Mouse (Mus musculus): Measurements from ENCODE around the gene Abi3. TPM values are rescaled to one million over a fixed set of nuclear protein-coding genes. Genes with fewer than 3 reads are reported as not detected.

Gene Abi3
- polyA plus RNA-seq, 1 experiment from 2014 or later: 181 TPM

- peak; percentile 45 for DNase-seq (ENCODE audit: low spot score)
Observed at GRCm38 (mm10) chr11:95838999-95839868, 3.0 kb downstream of the Abi3 start.

- no peak for DNase-seq (ENCODE audit: low spot score)
Observed at GRCm38 (mm10) chr11:95838598-95838997, 3.7 kb downstream of the Abi3 start.

GRCm38 (mm10) chr11:95837059-95837458 is 5.2 kb downstream of the Abi3 start, which contains the start of gene Gngt2:
TSS of gene Gngt2 (plus strand) at chr11:95837216.
- DNase-seq (ENCODE audit: low spot score): no peak

DNA sequence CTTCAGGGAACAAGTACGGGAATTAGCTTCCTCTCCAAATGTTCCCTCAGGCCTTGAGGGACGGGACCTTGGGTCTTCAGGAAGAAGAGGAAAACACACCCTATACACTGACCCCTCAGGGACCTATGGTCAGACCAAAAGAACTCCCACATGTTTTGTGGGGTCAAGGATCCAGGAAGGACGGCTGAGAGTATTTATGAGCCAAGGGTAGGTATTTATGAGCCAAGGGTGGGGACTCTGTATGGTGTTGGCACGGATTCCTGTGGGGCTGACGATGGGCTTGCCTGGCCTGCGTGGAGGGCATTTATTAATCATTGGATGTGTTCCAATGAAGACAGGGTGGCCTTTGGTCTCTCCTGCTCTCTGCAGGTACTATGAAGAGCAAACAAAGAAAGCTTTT is 5.8 kb downstream of the Abi3 start:
- DNase-seq (ENCODE audit: low spot score): no peak

DNA sequence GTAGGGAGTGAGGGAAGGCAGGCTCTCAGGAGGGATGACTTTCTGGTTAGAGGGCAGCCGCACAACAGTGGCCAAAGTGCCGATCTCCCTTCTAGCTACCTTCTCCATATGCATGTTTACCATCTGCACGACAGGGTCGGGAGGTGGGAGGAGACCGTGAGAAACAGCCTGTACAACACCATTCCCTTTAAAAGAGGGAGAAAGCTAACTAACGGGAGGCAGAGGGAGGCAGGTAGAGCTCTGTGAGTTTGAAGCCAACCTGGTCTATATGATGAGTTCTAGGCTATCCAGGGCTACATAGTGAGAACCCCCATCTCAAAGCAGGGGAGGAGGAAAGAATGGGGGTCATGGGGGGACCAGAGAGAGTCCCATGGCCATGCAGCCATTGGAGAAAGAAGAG is 6.4 kb downstream of the Abi3 start:
- DNase-seq (ENCODE audit: low spot score): no peak

- peak; percentile 82 for DNase-seq (ENCODE audit: low spot score)
Observed at GRCm38 (mm10) chr11:95834742-95835710, 7.2 kb downstream of the Abi3 start.

GRCm38 (mm10) chr11:95834143-95834667 is 8.1 kb downstream of the Abi3 start:
- peak; percentile 98 for DNase-seq (ENCODE audit: low spot score)

DNA sequence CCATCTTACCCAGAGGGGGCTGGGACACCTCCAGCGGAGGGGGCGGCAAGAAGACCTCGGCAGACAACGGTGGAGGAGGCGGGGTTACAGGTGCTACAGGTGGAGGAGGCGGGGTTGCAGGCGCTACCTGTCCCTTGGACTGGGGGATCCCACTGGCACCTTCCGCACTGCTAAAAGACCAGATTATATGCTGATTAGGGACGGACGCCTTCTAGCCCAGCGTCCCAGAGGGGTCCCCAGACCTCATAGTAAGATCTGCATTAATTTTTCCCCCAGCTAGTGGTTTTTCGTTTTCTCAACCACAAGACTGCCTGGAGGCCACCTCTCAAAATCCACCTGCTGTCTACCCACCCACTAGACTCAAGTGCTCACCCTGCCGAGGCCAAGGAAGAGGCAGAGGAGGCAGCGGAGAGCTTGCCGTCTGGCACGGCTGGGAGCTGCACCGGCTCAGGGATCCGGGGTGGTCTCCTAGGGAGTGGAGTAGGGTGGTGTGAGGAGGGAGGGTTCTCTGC is 8.6 kb downstream of the Abi3 start:
- DNase-seq (ENCODE audit: low spot score): peak; percentile 64

- peak; percentile 79 for DNase-seq (ENCODE audit: low spot score)
Observed at GRCm38 (mm10) chr11:95833006-95833570, 9.2 kb downstream of the Abi3 start.

DNA sequence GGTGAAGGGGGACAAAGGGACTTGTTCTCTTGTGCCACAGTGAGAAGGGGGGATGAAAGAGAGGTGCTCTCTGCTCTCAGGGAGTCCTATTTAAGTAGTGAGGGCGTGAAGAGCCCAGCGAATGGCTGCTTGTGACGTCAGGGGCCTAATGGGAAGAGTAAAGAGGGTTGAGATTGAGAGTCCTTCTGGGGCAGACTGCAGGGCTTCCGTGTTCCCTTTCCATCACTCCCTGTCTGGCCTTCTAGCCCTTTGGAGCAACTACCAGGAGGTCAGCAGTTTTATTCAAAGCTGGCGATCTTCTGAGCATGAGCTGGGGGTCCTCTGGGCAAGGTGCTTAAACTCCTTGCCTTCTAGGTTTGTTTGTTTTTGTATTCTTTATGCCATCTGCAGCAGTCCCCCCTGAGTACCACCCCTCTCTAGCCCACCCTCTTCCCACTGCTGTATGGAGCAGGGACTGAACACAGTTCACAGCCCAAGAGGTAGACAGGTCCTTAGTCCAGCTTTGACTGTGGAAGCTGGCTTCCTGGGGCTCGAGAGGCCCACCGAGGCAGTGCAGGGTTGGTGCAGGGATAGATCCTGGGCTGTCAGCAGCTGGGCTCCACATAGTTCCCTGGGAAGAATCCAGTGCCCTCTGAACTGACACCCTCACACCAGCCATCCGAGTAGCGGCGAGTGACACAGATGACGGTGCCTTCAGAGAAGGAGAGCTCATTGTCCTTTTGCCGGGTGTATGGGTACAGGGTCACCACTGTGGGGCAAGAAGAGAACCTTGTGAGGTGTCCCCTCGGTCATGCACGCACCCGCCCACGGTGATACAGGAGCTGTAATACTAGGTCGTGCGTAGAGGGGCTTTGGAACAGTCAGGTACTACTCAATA is 9.9 kb downstream of the Abi3 start:
- DNase-seq (ENCODE audit: low spot score): no peak

DNA sequence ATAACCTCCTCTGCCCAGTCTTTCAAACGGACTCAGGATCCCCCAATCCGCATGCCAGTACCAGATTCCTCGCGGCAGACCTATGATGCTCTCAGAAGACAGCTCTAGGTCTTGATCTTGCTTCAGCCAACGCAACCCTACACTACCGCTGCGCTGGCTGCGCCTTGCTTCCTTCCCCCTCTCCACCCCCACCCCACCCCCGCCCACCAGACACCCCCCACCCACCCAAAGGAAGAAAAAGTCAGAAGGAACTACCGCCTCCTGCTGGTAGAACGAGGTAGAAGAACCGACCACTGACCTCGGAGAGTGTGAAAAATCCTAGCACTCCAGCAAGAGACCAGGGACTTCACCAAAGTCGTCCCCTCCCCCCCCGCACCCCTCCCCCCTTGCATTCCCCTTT is 10.6 kb downstream of the Abi3 start:
- peak; percentile 49 for DNase-seq (ENCODE audit: low spot score)

DNA sequence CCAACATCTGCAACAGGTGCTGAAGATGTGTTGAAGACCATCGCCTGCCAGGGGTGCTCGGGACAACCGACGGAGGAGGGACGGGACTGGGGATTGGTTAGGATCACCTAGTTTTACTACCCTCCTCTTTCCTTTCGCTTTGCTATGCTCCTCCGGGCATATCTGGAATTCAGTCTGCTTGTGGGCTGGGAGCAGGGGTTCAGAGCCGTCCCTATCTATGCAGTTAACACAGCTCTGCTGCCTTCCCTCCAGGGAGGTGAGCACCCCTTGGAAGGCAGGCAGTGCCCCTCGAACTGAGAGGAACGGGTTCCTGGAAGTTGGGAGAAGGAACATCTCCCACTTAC is 11.0 kb downstream of the Abi3 start:
- no peak for DNase-seq (ENCODE audit: low spot score)

DNA sequence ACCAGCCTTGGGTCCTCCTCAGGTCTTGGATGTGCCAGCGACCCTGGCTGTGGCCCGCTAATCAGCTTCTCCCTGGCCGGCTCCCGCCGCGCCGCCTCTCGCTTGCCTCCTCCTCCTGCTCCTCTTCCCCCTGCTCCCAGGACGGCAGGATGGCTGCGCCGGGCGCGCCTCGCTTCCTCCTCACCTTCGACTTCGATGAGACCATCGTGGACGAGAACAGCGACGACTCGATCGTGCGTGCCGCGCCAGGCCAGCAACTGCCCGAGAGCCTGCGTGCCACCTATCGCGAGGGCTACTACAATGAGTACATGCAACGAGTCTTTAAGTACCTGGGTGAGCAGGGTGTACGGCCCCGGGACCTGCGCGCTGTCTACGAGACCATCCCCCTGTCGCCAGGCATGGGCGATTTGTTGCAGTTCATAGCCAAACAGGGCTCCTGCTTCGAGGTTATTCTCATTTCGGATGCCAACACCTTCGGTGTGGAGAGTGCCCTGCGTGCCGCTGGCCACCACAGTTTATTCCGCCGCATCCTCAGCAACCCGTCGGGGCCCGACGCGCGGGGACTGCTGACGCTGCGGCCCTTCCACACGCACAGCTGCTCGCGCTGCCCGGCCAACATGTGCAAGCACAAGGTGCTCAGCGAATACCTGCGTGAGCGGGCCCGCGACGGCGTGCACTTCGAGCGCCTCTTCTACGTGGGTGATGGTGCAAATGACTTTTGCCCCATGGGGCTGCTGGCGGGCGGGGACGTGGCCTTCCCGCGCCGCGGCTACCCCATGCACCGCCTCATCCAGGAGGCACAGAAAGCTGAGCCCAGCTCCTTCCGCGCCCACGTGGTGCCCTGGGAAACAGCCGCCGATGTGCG is 11.6 kb downstream of the Abi3 start:
- DNase-seq (ENCODE audit: low spot score): peak; percentile 67

DNA sequence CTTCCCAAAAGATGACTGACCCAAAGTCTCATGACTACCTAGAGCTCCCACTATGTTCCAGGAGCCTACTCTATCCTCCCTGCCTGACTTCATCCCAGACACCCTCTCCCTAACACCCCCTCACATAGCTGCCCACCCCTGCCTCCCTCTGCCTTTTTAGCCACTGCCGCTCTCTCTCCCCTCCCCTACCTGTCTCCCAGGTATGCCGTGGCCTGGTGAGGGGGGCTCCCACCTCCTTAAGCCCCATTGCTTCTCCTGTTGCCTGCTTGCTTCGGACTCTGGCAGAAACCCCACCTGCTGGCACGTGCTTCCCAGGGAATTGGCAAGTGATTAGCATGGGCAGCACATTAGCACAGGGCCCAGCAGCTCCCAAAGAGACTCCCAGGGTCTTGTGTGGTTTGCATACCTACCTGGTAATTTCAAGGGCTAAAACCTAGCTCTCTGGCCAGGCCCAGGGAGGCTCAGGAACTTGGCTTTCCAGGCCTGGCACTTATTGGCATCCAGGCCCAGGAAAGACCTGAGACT is 12.7 kb downstream of the Abi3 start:
- peak; percentile 18 for DNase-seq (ENCODE audit: low spot score)

DNA sequence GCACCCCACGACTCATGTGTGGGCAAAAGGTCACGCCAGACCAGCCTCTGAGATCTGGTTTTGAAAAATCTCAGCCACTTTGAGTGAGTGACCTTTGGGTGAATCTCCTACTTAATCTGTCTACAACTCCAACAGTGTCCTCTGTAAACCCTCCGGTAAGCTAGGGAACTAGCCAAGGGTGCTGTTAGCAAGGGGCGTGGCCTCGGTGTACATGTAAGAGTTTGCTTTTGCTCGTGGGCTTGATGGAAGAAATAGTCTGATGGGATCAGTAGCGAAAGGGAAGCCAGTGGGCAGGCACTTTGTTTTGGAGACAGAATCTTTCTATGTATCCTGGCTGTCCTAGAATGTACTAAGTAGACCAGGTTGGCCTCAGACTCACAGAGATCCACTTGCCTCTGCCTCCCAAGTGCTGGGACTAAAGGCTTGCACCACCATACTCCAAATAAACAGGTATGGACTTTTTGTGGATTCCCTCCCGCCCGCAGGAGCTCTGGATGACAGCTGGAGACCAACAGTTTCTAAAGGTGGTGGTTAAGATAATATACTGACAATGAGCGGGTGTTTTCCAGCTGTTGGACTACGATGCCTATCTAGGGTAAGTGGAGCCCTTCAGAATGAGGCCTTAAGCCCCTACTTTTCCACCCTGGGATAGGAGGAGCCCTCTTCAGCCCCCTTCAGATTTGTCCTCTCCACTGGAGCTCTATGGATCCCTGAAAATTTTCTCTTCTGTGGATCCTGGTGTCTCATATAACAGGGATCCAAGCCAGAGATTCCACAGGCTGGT is 13.9 kb downstream of the Abi3 start:
- DNase-seq (ENCODE audit: low spot score): peak; percentile 53

- peak; percentile 77 for DNase-seq (ENCODE audit: low spot score)
Observed at GRCm38 (mm10) chr11:95827464-95828085, 14.7 kb downstream of the Abi3 start.

DNA sequence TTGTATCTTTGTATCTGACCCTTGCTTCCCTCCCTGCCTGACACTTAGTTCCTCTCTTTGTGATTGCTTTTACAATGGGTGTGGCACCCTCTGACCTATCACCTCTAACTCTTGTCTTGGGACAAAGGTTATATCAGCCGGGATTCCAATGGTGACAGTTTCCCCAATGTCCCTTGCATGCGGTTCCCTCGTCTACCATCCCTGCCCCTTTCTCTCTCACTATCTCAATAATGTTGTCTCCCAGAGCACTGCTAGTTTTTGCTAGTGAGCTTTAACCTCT is 15.2 kb downstream of the Abi3 start:
- no peak for DNase-seq (ENCODE audit: low spot score)

Data from thymus, postnatal 0 days (tissue).